Mouse (Mus musculus): ENCODE measurements around the gene Klhl40. TPM values are rescaled to one million over a fixed set of nuclear protein-coding genes. Genes with fewer than 3 reads are reported as not detected.

Klhl40 gene
- polyA plus RNA-seq, 1 experiment from 2014 or later: 0.99 TPM

DNA sequence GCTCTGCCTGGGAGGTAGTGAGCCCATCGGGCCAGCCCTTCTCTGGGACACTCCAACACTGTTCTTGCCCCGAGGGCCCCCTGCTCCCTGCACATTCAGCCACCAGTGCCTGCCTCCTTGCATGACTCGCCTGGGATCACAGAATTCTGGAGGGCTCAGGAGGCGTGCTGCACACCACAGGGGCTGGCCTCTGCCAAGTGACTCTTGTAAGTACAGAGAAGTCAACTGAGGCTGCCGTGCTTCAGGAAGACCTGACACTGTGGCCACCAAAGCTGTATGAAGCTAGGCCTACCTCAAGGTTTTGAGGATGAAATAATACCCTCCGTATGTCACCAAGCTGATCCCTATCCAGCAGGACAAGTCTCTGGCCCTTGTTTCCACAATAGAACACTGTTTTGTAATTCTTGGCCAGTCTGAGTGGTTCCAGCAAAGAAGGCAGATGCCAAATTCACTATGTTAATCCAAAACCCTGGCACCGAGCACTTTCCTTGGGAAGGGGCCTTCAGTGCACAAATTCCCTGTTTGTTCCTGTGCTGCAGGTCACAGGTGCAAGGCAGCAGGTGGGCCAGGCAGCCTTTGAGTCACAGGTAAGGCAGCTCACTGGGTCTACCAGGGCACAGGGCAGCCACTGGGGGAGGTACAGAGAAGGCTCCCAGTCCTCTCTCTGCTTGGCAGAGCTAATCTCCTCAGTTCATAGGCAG, 42.5 kb downstream of the Klhl40 start:
- Histone ChIP-seq H3K36me3 (ENCODE audit: insufficient read depth, low read length) (no peaks in the 10 kb centered on the region), H3K4me3 (ENCODE audit: low read length) (no peak overlapping the region), H3K9me3 (ENCODE audit: low read length) (no peaks in the 10 kb centered on the region), H3K27ac (ENCODE audit: low read length) (no peak overlapping the region), H3K9ac (replicated peaks; ENCODE audit: low read length) (no peak overlapping the region), H3K27me3 (ENCODE audit: insufficient read depth, low read length) (no peaks in the 10 kb centered on the region), H3K4me2 (replicated peaks; ENCODE audit: low read depth, low read length) (no peak overlapping the region), H3K4me1 (ENCODE audit: insufficient read depth, low read length) (no peaks in the 10 kb centered on the region)
- no peak for ATAC-seq (ENCODE audit: low FRiP score, low TSS enrichment)
- 62% methylated on average over 7 of the region's 7 CpGs for WGBS

DNA sequence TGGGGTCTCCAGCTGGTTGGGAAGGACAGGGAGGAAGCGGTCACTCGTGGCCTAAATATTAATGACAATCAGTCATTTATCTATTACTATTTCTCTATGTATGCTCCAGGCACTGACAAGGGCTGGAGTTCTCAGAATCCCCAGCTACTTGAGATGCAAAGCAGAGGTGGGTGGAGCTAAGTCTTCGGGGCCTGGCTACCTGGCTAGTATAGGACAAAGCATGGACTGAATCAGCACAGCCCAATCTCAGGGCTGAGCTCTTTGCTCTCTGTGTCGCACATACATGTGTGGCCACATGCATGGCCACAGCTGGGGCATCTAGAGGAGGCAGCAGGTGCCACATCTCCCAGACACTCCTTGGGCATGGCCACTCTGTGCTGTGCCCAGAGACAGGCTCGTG, 43.4 kb downstream of the Klhl40 start:
- Histone ChIP-seq H3K9me3 (ENCODE audit: low read length) (no peaks in the 10 kb centered on the region), H3K27me3 (ENCODE audit: insufficient read depth, low read length) (no peaks in the 10 kb centered on the region), H3K9ac (replicated peaks; ENCODE audit: low read length) (no peak overlapping the region), H3K4me1 (ENCODE audit: insufficient read depth, low read length) (no peaks in the 10 kb centered on the region), H3K4me2 (replicated peaks; ENCODE audit: low read depth, low read length) (no peak overlapping the region), H3K36me3 (ENCODE audit: insufficient read depth, low read length) (no peaks in the 10 kb centered on the region), H3K4me3 (ENCODE audit: low read length) (no peak overlapping the region), H3K27ac (ENCODE audit: low read length) (no peak overlapping the region)
- WGBS: 67% methylated on average over 5 of the region's 5 CpGs
- ATAC-seq (ENCODE audit: low FRiP score, low TSS enrichment): no peak

DNA sequence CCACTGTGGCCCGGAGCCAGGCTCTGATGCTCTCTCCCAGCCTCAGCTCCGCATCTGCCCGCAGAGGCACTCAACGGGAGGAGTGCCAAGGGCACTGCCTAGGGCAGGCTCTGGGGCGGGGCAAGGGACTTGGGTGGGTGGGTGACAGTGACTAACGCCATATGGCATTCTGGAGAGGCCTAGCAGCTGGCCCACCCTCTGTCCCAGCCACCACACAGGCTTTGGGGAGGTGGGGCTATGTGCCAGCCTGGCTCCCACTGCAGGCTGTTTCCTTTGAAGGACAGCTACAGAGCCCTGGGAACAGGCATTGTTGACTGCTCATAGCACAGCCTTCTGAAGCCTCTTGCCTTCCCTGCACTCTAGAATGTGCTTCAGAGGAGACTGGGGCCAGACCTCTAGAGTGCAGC, 45.2 kb downstream of the Klhl40 start:
- 70% methylated on average over 6 of the region's 6 CpGs for WGBS
- Histone ChIP-seq H3K9ac (replicated peaks; ENCODE audit: low read length) (no peak overlapping the region), H3K4me1 (ENCODE audit: insufficient read depth, low read length) (no peaks in the 10 kb centered on the region), H3K27me3 (ENCODE audit: insufficient read depth, low read length) (no peaks in the 10 kb centered on the region), H3K36me3 (ENCODE audit: insufficient read depth, low read length) (no peaks in the 10 kb centered on the region), H3K4me2 (replicated peaks; ENCODE audit: low read depth, low read length) (no peak overlapping the region), H3K4me3 (ENCODE audit: low read length) (no peak overlapping the region), H3K9me3 (ENCODE audit: low read length) (no peaks in the 10 kb centered on the region), H3K27ac (ENCODE audit: low read length) (no peak overlapping the region)
- no peak for ATAC-seq (ENCODE audit: low FRiP score, low TSS enrichment)

DNA sequence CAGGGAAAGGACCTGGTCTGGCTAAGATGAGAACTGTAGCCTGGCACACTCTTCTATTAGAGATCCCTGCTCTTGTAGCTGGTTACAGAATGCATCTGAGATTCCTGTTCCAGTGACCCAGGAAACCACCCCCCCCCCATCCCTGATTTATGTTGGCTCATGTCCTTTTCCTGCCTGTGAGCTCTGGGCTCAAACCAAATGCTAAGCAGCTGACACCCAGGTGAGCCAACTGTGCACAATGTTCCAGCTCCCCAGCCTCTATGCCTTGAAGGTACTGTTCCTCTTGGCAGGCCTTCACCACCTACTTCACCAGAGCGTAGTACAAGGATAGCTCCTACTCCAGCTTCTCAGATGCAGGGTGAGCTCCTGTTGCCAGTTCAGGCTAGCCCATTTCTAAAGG, 45.6 kb downstream of the Klhl40 start:
- H3K9ac ChIP-seq (replicated peaks; ENCODE audit: low read length): no peak overlapping the region
- H3K9me3 ChIP-seq (ENCODE audit: low read length): no peaks in the 10 kb centered on the region
- no peak overlapping the region for H3K4me2 ChIP-seq (replicated peaks; ENCODE audit: low read depth, low read length)
- H3K4me1 ChIP-seq (ENCODE audit: insufficient read depth, low read length): no peaks in the 10 kb centered on the region
- H3K4me3 ChIP-seq (ENCODE audit: low read length): no peak overlapping the region
- H3K27me3 ChIP-seq (ENCODE audit: insufficient read depth, low read length): no peaks in the 10 kb centered on the region
- no peaks in the 10 kb centered on the region for H3K36me3 ChIP-seq (ENCODE audit: insufficient read depth, low read length)
- H3K27ac ChIP-seq (ENCODE audit: low read length): no peak overlapping the region
- 92% methylated on average over 1 of the region's 1 CpGs for whole genome bisulfite sequencing
- no peak for ATAC-seq (ENCODE audit: low FRiP score, low TSS enrichment)

DNA sequence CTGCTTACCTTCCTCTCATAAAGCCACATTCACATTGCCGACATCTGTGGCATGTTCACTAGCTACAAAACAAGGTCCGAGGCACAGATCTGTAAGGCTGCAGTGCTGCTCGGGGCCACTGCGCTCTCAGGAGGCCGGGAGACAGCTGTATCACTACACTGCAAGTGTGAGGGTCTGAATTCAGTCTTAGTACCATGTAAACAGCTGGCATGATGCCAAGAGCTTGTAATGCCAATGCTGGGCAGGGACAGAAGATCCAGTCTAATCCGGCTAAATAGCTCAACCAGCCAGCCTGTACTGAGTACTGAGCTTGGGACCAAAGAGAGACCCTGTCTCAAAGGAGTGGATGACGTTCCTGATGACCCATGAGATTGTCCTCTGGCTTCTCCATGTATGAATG, 46.6 kb downstream of the Klhl40 start:
- Histone ChIP-seq H3K4me3 (ENCODE audit: low read length) (no peak overlapping the region), H3K36me3 (ENCODE audit: insufficient read depth, low read length) (no peaks in the 10 kb centered on the region), H3K4me1 (ENCODE audit: insufficient read depth, low read length) (no peaks in the 10 kb centered on the region), H3K27me3 (ENCODE audit: insufficient read depth, low read length) (no peaks in the 10 kb centered on the region), H3K4me2 (replicated peaks; ENCODE audit: low read depth, low read length) (no peak overlapping the region), H3K27ac (ENCODE audit: low read length) (no peak overlapping the region), H3K9ac (replicated peaks; ENCODE audit: low read length) (no peak overlapping the region), H3K9me3 (ENCODE audit: low read length) (no peaks in the 10 kb centered on the region)
- 89% methylated on average over 7 of the region's 7 CpGs for WGBS
- ATAC-seq (ENCODE audit: low FRiP score, low TSS enrichment): no peak

DNA sequence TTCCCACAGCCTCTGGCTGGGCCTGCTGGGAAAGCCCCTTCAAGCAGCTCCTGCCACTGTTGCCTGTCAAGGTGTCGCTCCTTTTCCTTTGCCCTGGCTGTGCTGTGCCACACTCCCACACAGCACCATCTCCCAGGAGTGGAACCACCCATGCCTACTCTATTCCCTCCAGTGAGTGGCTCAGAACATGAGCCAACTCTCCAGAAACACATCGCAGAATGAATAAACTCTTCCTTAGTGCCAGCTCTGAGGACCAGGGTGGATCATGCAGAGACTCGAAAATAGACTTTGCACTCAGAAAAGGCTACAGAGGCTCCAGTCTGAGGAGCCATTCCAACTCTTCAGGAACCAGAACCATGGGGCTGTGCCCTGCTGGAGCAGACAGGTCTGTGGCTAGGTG, 48.9 kb downstream of the Klhl40 start:
- Histone ChIP-seq H3K9me3 (ENCODE audit: low read length) (no peaks in the 10 kb centered on the region), H3K27me3 (ENCODE audit: insufficient read depth, low read length) (no peaks in the 10 kb centered on the region), H3K36me3 (ENCODE audit: insufficient read depth, low read length) (no peaks in the 10 kb centered on the region), H3K4me3 (ENCODE audit: low read length) (no peak overlapping the region), H3K27ac (ENCODE audit: low read length) (no peak overlapping the region), H3K9ac (replicated peaks; ENCODE audit: low read length) (no peak overlapping the region), H3K4me1 (ENCODE audit: insufficient read depth, low read length) (no peaks in the 10 kb centered on the region), H3K4me2 (replicated peaks; ENCODE audit: low read depth, low read length) (no peak overlapping the region)
- WGBS: 84% methylated on average over 3 of the region's 3 CpGs
- no peak for ATAC-seq (ENCODE audit: low FRiP score, low TSS enrichment)

DNA sequence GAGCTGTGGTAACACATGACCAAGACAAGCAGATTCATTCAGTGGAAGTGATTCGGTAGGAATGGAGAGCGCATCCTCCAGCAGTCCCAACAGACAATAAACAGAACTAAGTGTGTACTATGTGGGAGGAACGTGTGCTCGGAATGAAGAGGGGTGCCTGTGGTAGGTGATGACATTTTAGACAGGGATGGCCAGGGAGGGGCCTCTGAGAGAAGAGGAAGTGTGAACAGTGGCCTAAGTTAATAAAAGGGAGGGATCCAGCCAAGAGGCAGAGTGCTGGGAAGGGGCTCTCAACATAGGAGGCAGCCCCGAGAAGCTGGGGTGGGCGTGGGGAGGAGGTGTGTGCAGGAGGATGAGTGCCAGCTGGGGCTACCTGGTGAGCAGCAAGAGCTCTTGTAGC, 50.9 kb downstream of the Klhl40 start:
- no peaks in the 10 kb centered on the region for H3K4me1 ChIP-seq (ENCODE audit: insufficient read depth, low read length)
- WGBS: 59% methylated on average over 6 of the region's 6 CpGs
- H3K27me3 ChIP-seq (ENCODE audit: insufficient read depth, low read length): no peaks in the 10 kb centered on the region
- ATAC-seq (ENCODE audit: low FRiP score, low TSS enrichment): no peak
- H3K4me3 ChIP-seq (ENCODE audit: low read length): no peak overlapping the region
- H3K9ac ChIP-seq (replicated peaks; ENCODE audit: low read length): no peak overlapping the region
- no peaks in the 10 kb centered on the region for H3K36me3 ChIP-seq (ENCODE audit: insufficient read depth, low read length)
- no peak overlapping the region for H3K27ac ChIP-seq (ENCODE audit: low read length)
- no peak overlapping the region for H3K4me2 ChIP-seq (replicated peaks; ENCODE audit: low read depth, low read length)
- H3K9me3 ChIP-seq (ENCODE audit: low read length): no peaks in the 10 kb centered on the region

DNA sequence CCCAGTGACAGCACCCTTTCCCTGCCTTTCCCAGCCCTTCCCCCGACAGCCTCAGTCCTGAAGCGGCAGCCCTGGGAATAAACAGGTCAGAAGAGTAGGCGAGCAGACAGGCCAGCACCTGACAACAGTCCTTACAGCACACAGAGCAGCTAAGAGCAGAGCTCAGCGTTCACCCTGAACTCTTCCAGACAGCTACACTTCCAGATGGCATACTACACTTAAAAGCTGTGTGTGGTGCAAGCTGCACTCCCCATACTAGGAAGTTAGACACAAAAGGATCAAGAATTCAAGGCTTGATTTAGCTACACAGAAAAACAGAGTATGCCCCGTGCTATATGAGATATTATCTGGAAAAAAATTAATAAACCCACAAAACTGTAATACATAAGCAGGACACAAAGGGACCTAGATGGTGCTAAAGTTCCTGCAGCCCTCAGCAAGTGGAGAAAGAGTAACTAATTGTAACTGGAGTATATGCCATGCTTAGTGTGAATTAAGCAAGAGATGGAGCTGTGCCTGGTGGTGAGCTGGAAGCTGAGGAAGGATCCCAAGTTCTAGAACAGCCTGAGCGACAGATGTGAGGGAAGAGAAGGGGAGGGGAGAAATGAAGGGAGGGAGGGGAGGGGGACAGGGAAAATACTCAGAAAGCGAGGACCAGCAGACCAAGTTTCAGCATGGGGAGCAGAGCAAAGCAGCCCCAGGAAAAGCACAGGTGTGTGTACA, 52.0 kb downstream of the Klhl40 start:
- Histone ChIP-seq H3K4me1 (ENCODE audit: insufficient read depth, low read length) (no peaks in the 10 kb centered on the region), H3K27me3 (ENCODE audit: insufficient read depth, low read length) (no peaks in the 10 kb centered on the region), H3K36me3 (ENCODE audit: insufficient read depth, low read length) (no peaks in the 10 kb centered on the region), H3K9me3 (ENCODE audit: low read length) (no peaks in the 10 kb centered on the region), H3K27ac (ENCODE audit: low read length) (no peak overlapping the region), H3K9ac (replicated peaks; ENCODE audit: low read length) (no peak overlapping the region), H3K4me2 (replicated peaks; ENCODE audit: low read depth, low read length) (no peak overlapping the region), H3K4me3 (ENCODE audit: low read length) (no peak overlapping the region)
- WGBS: 62% methylated on average over 7 of the region's 7 CpGs
- no peak for ATAC-seq (ENCODE audit: low FRiP score, low TSS enrichment)

DNA sequence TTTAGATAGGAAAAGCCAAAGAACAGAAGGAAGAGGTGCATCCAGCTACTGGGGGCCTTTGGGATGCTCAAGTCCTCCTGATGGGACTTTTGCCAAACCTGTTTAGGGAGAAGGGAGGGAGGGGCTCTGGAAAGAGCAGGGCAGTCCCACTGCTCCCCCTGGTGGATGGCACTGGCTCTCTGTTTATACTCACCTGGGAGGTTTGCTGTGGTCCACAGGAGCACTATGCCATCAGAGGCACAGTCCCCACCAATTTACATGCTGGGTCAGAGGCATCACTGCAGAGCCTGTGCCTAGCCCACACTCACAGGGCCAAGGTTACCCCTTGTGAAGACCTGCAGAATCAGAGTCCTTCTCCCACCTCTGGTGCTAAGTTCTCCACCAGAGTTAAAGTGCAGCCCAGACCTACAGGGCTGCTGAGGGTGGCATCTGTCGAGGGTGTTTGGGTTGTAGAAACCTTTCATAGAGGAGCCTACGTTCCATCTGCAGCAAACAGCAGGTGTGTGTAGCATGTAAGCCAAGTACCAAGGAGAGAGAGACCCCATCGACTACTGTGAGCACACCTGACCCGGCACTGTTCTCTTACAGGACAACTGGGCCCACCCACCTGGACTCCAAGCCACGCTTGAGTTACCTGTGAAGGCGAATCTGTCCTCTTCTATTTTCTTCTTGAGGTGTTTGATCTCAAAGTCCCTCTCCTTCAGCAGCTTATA, 53.0 kb downstream of the Klhl40 start:
- Histone ChIP-seq H3K9ac (replicated peaks; ENCODE audit: low read length) (no peak overlapping the region), H3K4me3 (ENCODE audit: low read length) (no peak overlapping the region), H3K36me3 (ENCODE audit: insufficient read depth, low read length) (no peaks in the 10 kb centered on the region), H3K4me2 (replicated peaks; ENCODE audit: low read depth, low read length) (no peak overlapping the region), H3K27me3 (ENCODE audit: insufficient read depth, low read length) (no peaks in the 10 kb centered on the region), H3K4me1 (ENCODE audit: insufficient read depth, low read length) (no peaks in the 10 kb centered on the region), H3K27ac (ENCODE audit: low read length) (no peak overlapping the region), H3K9me3 (ENCODE audit: low read length) (peaks cover 3% of the 10 kb centered on the region; the same call in 1 of the 2 replicates)
- 79% methylated on average over 6 of the region's 6 CpGs for WGBS
- ATAC-seq (ENCODE audit: low FRiP score, low TSS enrichment): no peak

DNA sequence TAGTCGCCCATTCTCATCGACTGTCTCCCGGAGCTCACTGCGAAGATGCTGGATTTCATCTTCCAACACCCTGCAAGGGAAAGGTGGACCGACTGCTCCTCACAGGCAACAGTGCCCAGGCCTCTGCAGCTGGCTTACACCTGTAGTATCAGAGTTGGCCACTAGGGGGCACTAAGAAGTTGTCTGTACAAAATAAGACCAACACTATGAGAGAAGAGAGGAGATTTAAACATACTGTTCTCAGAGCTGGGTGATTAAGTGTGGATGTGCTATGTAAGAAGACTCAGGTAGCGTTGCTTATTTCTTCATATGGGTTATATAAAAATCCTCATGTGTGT, 53.5 kb downstream of the Klhl40 start:
- WGBS: 27% methylated on average over 6 of the region's 6 CpGs
- Histone ChIP-seq H3K4me1 (ENCODE audit: insufficient read depth, low read length) (no peaks in the 10 kb centered on the region), H3K9ac (replicated peaks; ENCODE audit: low read length) (no peak overlapping the region), H3K4me2 (replicated peaks; ENCODE audit: low read depth, low read length) (no peak overlapping the region), H3K36me3 (ENCODE audit: insufficient read depth, low read length) (no peaks in the 10 kb centered on the region), H3K9me3 (ENCODE audit: low read length) (peaks cover 8% of the 10 kb centered on the region; the same call in 1 of the 2 replicates), H3K27ac (ENCODE audit: low read length) (no peak overlapping the region), H3K4me3 (ENCODE audit: low read length) (no peak overlapping the region), H3K27me3 (ENCODE audit: insufficient read depth, low read length) (no peaks in the 10 kb centered on the region)
- ATAC-seq (ENCODE audit: low FRiP score, low TSS enrichment): no peak; the same call in 1 of the 2 replicates
